Mouse (Mus musculus) brown adipose tissue, adult 24 weeks (tissue): ENCODE measurements around the gene Wrap53. TPM values are rescaled to one million over a fixed set of nuclear protein-coding genes. Genes with fewer than 3 reads are reported as not detected.
"Not testable (repeated sequence)": the region's sequence is repeated elsewhere in the genome, so short reads cannot be mapped to it uniquely, and the experiment has no call there.

Source experiments
- H3K27ac ChIP-seq: fragments of 200-500 bp; replicated peaks from 2 replicates; pipeline ENCODE4 v1.5.1; 2012; ENCODE audit warnings: low read depth, mild to moderate bottlenecking, low read length
- H3K4me1 ChIP-seq: fragments of 200-500 bp; 2 replicates; pipeline ENCODE4 v1.6.1; 2012; ENCODE audit warnings: low read length, mixed read lengths; ENCODE audit not compliant: control insufficient read depth, insufficient read depth, insufficient read length
- H3K4me3 ChIP-seq: fragments of 200-500 bp; 2 replicates; pipeline ENCODE4 v1.5.1; 2012; ENCODE audit warnings: low read depth, mild to moderate bottlenecking, low read length, moderate library complexity; ENCODE audit not compliant: insufficient read depth
- polyA plus RNA-seq: library from polyadenylated mRNA; stranded (reverse); fragments of >200 nt; gene quantifications from 2 replicates; pipeline ENCODE4 v1.2.4, GENCODE M21; 2012; ENCODE audit not compliant: missing spikeins, insufficient read depth, insufficient read length

The Wrap53 gene
- polyA plus RNA-seq: 10.7 and 10.9 TPM in 2 replicates

DNA sequence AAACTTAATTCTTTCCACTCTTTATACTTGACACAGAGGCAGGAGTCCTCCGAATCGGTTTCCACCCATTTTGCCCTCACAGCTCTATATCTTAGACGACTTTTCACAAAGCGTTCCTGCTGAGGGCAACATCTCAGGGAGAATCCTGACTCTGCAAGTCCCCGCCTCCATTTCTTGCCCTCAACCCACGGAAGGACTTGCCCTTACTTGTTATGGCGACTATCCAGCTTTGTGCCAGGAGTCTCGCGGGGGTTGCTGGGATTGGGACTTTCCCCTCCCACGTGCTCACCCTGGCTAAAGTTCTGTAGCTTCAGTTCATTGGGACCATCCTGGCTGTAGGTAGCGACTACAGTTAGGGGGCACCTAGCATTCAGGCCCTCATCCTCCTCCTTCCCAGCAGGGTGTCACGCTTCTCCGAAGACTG, at the start of gene Wrap53, which contains the start of gene Trp53:
Gene Wrap53 (minus strand): TSS at position 165 of the 424 bp plus-strand sequence.
Gene Trp53 (plus strand): TSS at position 269 of the 424 bp plus-strand sequence.
- Histone ChIP-seq H3K4me3 (peak within 1 kb of the TSS; percentile 89), H3K27ac (peak within 1 kb of the TSS; percentile 97), H3K4me1 (peaks cover 5% of the 10 kb centered on the region)

- Histone ChIP-seq H3K27ac (no peak overlapping the region), H3K4me3 (no peak overlapping the region), H3K4me1 (no peaks in the 10 kb centered on the region)
These were observed 49.7 kb upstream of the Wrap53 start for GRCm38 (mm10) chr11:69629802-69630201.

DNA sequence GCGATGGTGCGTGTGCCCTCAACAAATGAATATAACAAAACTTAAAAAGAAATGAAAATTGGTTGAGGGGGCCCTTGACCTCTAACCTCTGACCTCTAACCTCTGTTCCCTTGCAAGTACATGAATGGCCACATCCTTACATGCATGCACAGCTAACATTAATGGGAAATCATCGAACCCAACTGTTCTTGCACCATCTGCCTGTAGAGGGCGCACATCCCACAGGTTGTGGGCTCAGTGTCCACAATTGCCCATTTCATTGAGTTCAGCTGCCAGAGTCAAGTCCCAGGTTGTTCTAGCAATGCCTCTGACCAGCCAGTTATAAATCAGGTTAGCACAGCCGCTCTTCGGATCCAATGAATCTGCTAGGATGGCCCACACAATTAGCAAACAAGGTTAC, 48.2 kb upstream of the Wrap53 start:
- H3K4me1 ChIP-seq: no peaks in the 10 kb centered on the region
- no peak overlapping the region for H3K27ac ChIP-seq
- H3K4me3 ChIP-seq: no peak overlapping the region

DNA sequence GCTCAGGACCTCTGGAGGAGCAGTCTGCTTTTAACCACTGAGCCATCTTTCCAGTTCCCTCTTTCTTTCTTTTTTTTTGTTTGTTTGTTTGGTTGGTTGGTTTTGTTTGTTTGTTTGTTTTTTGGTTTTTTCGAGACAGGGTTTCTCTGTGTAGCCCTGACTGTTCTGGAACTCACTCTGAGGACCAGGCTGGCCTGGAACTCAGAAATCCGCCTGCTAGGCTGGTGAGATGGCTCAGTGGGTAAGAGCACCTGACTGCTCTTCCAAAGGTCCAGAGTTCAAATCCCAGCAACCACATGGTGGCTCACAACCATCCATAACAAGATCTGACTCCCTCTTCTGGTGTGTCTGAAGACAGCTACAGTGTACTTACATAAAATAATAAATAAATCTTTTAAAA, 44.3 kb upstream of the Wrap53 start:
- H3K4me1 ChIP-seq, H3K27ac ChIP-seq, H3K4me3 ChIP-seq: not testable (repeated sequence)

DNA sequence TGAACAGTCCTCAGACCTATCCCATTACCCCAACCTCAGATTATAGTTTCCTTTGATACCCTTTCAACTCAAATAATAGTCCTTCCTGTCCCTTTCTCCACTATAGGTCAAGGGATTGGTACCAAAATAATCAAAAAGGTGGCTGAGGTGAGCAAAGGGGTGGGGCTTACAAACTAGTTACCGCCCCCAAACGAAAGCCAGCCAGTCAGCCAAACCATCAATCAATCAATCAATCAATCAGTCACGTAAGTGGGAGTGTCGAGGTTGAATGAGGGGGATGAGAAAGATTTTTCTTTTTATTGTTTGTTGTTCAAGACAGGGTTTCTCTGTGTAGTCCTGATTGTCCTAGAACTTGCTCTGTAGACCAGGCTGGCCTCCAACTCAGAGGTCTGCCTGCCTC, 43.0 kb upstream of the Wrap53 start:
- Histone ChIP-seq H3K27ac (no peak overlapping the region), H3K4me1 (no peaks in the 10 kb centered on the region), H3K4me3 (no peak overlapping the region)

DNA sequence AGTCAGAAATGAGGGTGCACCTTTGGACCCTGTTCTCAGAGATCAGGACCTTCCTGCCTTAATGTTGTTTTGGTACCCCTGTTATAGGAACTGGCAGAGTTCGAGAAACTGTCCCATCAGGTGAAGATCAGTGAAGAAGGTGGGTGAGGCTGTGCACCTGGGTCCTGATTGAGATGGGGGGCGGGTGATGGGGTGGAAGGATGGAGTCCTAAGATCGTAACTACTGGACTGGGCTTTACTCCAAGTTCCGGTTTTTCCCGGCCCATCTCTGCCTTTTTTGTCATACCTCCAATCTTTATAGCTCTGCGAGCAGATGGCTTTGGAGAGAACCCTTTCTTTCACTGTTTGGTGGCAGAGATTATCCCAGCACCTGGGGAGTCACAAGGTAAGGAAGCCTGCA, 42.4 kb upstream of the Wrap53 start:
- H3K27ac ChIP-seq: no peak overlapping the region
- H3K4me3 ChIP-seq: peak overlapping the region; percentile 79
- no peaks in the 10 kb centered on the region for H3K4me1 ChIP-seq

GRCm38 (mm10) chr11:69621571-69622268, 41.7 kb upstream of the Wrap53 start, which contains the start of gene Sat2:
Gene Sat2, plus strand, starts transcription at chr11:69622024.
- Histone ChIP-seq H3K27ac (no peak within 1 kb of the TSS), H3K4me3 (peak within 1 kb of the TSS; percentile 79), H3K4me1 (no peaks in the 10 kb centered on the region)

DNA sequence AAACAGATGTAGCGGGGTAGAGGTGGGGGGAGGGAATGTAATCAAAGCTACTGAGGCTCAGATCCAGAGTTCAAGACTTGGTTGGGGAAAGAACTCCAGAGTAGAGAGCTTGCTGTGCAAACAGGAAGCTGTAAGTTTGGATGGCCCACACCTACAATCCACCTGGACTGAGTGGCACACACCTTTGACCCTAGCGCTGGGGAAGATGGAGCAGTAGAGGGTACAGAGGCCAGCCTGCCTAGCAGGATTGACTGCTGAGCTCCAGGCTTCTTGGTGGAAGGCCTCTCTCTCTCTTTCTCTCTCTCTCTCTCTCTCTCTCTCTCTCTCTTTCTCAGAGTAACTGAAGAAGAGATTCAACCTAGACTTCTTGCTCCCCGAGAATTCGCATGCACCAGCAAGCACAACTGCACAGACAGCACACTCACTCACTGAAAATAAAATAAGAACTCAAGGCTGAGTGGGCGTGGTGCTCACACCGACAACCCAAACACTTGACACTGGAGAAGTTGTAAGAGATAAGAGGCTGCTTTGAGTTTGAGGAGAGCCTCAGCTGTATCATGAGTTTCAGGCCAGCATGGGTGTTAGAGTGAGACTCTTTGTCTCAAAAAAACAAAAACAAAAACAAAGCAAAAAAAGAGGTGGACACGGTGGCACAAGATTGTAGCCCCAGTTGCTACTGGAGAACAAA, 40.5 kb upstream of the Wrap53 start:
- Histone ChIP-seq H3K4me3 (no peak overlapping the region), H3K4me1 (no peaks in the 10 kb centered on the region), H3K27ac (no peak overlapping the region)

DNA sequence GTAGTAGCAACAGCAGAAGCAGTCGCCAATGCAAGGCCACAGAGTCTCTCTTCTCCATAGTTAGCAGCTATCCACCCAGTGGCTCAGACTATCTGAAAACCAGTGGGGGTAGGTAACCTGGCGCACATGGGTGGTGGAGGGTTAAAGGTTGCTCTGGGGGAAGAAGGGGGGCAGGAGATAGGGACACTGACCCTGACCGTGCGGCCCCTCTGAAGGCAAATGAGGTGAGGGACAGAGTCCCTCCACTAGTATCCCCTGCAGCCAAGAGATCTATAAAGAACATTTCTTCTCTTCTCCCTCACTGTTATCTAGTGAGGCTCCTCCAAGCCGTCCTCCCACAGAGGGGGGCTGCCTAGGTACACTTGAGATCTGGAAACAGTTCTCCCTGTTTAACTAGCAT, 37.8 kb upstream of the Wrap53 start, which contains the start of gene Shbg:
Gene Shbg (minus strand): TSS at position 101 of the 400 bp plus-strand sequence.
- no peak within 1 kb of the TSS for H3K27ac ChIP-seq
- H3K4me3 ChIP-seq: no peak within 1 kb of the TSS

DNA sequence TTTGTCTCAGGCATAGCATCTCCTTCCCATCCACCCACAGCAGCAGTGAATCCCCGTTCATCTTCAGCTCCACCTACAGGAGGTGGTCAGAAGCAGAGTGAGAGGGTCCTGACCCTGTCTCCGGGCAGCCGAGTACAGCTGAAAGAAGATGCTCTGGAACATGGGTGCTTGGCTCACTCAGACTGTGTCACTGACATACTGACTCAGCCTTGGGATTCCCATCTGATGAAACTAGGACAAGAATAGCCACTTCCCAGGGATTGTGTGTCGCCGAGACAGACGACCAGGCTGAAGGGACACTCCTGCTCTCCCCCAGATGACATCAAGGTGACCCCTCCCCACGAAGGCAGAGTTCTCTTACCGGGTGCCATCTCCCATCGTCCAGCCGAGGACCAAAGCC, 36.7 kb upstream of the Wrap53 start:
- Histone ChIP-seq H3K4me3 (no peak overlapping the region), H3K4me1 (no peaks in the 10 kb centered on the region), H3K27ac (no peak overlapping the region)

More for the DNA sequence above, 37.8 kb upstream of the Wrap53 start, which contains the start of gene Shbg:
- H3K4me1 ChIP-seq: no peaks in the 10 kb centered on the region

GRCm38 (mm10) chr11:69614257-69614588, 34.2 kb upstream of the Wrap53 start:
- H3K4me3 ChIP-seq: peak overlapping the region; percentile 17
- H3K27ac ChIP-seq, H3K4me1 ChIP-seq: not testable (repeated sequence)

DNA sequence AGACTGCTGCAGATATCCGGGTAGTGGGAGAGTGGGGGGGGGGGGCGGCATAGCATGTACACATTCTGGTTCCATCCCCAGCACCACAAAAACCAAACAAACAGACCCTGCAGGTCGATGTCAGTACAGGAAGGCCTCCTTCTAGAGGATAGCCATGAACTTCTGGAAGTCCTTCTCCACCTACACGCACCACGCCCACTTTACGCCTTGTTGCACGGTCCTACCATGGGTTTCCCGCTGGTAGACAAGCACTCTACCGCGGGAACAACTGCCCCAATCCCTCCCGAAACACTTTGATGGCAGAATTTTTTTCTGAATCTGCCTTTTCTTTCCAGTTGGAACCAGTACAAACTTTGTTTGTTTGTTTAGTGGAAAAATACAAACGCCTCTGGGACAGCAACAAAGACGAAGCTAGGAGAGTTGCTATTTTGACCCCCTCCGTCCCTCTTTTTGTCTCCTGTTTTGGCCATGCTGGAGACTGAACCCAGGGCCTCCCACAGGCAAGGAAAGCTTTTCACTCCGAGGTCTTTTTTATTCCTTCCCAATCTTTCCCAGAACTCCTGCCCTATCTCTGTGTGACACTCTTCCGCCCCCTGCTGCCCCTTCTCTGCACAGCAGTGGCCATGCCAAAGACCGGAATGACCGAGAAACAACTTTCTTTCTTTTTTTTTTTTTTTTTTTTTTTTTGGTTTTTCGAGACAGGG, 33.6 kb upstream of the Wrap53 start:
- no peak overlapping the region for H3K27ac ChIP-seq
- no peaks in the 10 kb centered on the region for H3K4me1 ChIP-seq
- H3K4me3 ChIP-seq: peak overlapping the region; percentile 8; the same call in 1 of the 2 replicates

GRCm38 (mm10) chr11:69610899-69611298, 30.8 kb upstream of the Wrap53 start:
- Histone ChIP-seq H3K4me1 (no peaks in the 10 kb centered on the region), H3K27ac (no peak overlapping the region), H3K4me3 (no peak overlapping the region)

- Histone ChIP-seq H3K27ac (no peak overlapping the region), H3K4me1 (no peaks in the 10 kb centered on the region)
These were observed 29.4 kb upstream of the Wrap53 start for GRCm38 (mm10) chr11:69609416-69609815.

GRCm38 (mm10) chr11:69608525-69608924, 28.5 kb upstream of the Wrap53 start:
- H3K27ac ChIP-seq: no peak overlapping the region
- no peak overlapping the region for H3K4me3 ChIP-seq
- H3K4me1 ChIP-seq: no peaks in the 10 kb centered on the region

More at GRCm38 (mm10) chr11:69609416-69609815, 29.4 kb upstream of the Wrap53 start:
- no peak overlapping the region for H3K4me3 ChIP-seq
